Mouse (Mus musculus): Measurements from ENCODE around the gene Slc34a3. TPM values are rescaled to one million over a fixed set of nuclear protein-coding genes. Genes with fewer than 3 reads are reported as not detected.

Gene Slc34a3
- total and polyA plus RNA-seq, 3 experiments: 0.03 to 0.04 TPM; not detected in 1

GRCm38 (mm10) chr2:25224492-25224765, 9.7 kb downstream of the Slc34a3 start, which contains the start of gene Tubb4b:
TSS of gene Tubb4b (minus strand) at chr2:25224702.
- H3K27me3 ChIP-seq (ENCODE audit: control insufficient read depth in 1 of 2, insufficient read depth in 2 of 2, low read length in 2 of 2): no peaks in the 10 kb centered on the region
- peak within 1 kb of the TSS; percentile 99 for H3K9ac ChIP-seq (ENCODE audit: control insufficient read depth, low read depth, low read length, poor library complexity, severe bottlenecking)
- peak within 1 kb of the TSS; percentile 96 to 97 for H3K4me3 ChIP-seq (ENCODE audit: control insufficient read depth in 1 of 2, insufficient read depth in 1 of 2, low read depth in 2 of 2, low read length in 2 of 2)
- TF ChIP-seq MXI1 (IDR thresholded peaks at IDR 0.05; ENCODE audit: low read depth, low read length) (peak; percentile 42; the same call in 1 of the 2 replicates), TCF12 (IDR thresholded peaks at IDR 0.05; ENCODE audit: low read depth, low read length) (peak; percentile 64), POLR2AphosphoS5 (IDR thresholded peaks at IDR 0.05; ENCODE audit: borderline replicate concordance, low read depth, low read length) (peak; percentile 99), ZMIZ1 (IDR thresholded peaks at IDR 0.05; ENCODE audit: low read depth, low read length) (peak; percentile 99), CTCF (IDR thresholded peaks at IDR 0.05 in 2 of 3, conservative IDR thresholded peaks at IDR 0.05 in 1 of 3; ENCODE audit: control insufficient read depth in 1 of 3, insufficient read depth in 1 of 3, low read depth in 2 of 3, low read length in 3 of 3, poor library complexity in 1 of 3, severe bottlenecking in 1 of 3) (no peak), BHLHE40 (IDR thresholded peaks at IDR 0.05; ENCODE audit: borderline replicate concordance, low read depth, low read length) (no peak), MAZ (IDR thresholded peaks at IDR 0.05; ENCODE audit: low read depth, low read length) (no peak), NELFE (IDR thresholded peaks at IDR 0.05; ENCODE audit: low read depth, low read length) (peak; percentile 99), MYB (IDR thresholded peaks at IDR 0.05; ENCODE audit: low read depth, low read length) (no peak), MYC (IDR thresholded peaks at IDR 0.05; ENCODE audit: low read depth, low read length) (peak; percentile 79), USF2 (IDR thresholded peaks at IDR 0.05; ENCODE audit: borderline replicate concordance in 1 of 2, insufficient read depth in 1 of 2, low read depth in 1 of 2, low read length in 2 of 2) (no peak), EP300 (IDR thresholded peaks at IDR 0.05; ENCODE audit: low read depth in 1 of 2, low read length in 2 of 2) (no peak), HCFC1 (IDR thresholded peaks at IDR 0.05; ENCODE audit: low read depth, low read length) (peak; percentile 65; the same call in 1 of the 2 replicates), POLR2AphosphoS2 (IDR thresholded peaks at IDR 0.05; ENCODE audit: low read length) (peak; percentile 100), ZC3H11A (IDR thresholded peaks at IDR 0.05; ENCODE audit: low read depth, low read length) (no peak), ZNF384 (IDR thresholded peaks at IDR 0.05; ENCODE audit: low read depth, low read length) (no peak), JUND (IDR thresholded peaks at IDR 0.05; ENCODE audit: low read depth, low read length) (no peak), KAT2A (conservative IDR thresholded peaks at IDR 0.05; ENCODE audit: low read depth, low read length) (0 out of 2 replicates have a peak, but pooled peaks have one; percentile 9), USF1 (IDR thresholded peaks at IDR 0.05; ENCODE audit: low read depth, low read length) (no peak), ETS1 (IDR thresholded peaks at IDR 0.05; ENCODE audit: low read depth, low read length) (no peak), CHD1 (IDR thresholded peaks at IDR 0.05; ENCODE audit: low read depth, low read length) (no peak), GABPA (IDR thresholded peaks at IDR 0.05; ENCODE audit: low read depth, low read length) (no peak), SIN3A (IDR thresholded peaks at IDR 0.05; ENCODE audit: low read length) (peak; percentile 27; the same call in 1 of the 2 replicates), POLR2A (IDR thresholded peaks at IDR 0.05; ENCODE audit: control insufficient read depth in 1 of 2, insufficient read depth in 1 of 2, low read depth in 1 of 2, low read length in 2 of 2, poor library complexity in 1 of 2) (peak; percentile 99 to 100), ELF1 (IDR thresholded peaks at IDR 0.05; ENCODE audit: low read depth, low read length) (peak; percentile 45; the same call in 1 of the 2 replicates), TBP (IDR thresholded peaks at IDR 0.05; ENCODE audit: low read depth, low read length) (peak; percentile 99), NRF1 (IDR thresholded peaks at IDR 0.05; ENCODE audit: insufficient read depth, low read depth, low read length, poor library complexity, severe bottlenecking) (peak; percentile 61; the same call in 1 of the 2 replicates), SMC3 (IDR thresholded peaks at IDR 0.05; ENCODE audit: low read depth, low read length) (no peak), RCOR1 (IDR thresholded peaks at IDR 0.05; ENCODE audit: low read depth, low read length) (no peak), ZKSCAN1 (IDR thresholded peaks at IDR 0.05; ENCODE audit: low read depth, low read length) (no peak)
- H3K4me1 ChIP-seq (ENCODE audit: control insufficient read depth in 1 of 2, insufficient read depth in 2 of 2, low read length in 2 of 2): peaks cover 6 to 18% of the 10 kb centered on the region in 2 experiments; a peak in 3 of 4 replicates
- H3K9me3 ChIP-seq (replicated peaks; ENCODE audit: insufficient read depth, low read length): no peaks in the 10 kb centered on the region
- peak within 1 kb of the TSS; percentile 100 for H3K27ac ChIP-seq (ENCODE audit: control insufficient read depth, low read depth, low read length)
- no peak for DNase-seq (ENCODE audit: low read depth, low spot score)
- peaks cover 17% of the 10 kb centered on the region for H3K79me2 ChIP-seq (ENCODE audit: control insufficient read depth, insufficient read depth, low read length, poor library complexity)
- peaks cover 6 to 8% of the 10 kb centered on the region in 2 experiments for H3K36me3 ChIP-seq (ENCODE audit: control insufficient read depth in 1 of 2, insufficient read depth in 2 of 2, low read length in 2 of 2)
